Mouse (Mus musculus) lung, adult 2 months (tissue): Measurements from ENCODE around the gene Mylpf.

Experiments
- CTCF ChIP-seq: fragments of 200-500 bp; IDR thresholded peaks from 2 replicates; pipeline ENCODE4 v1.5.1; 2011; ENCODE audit warnings: mild to moderate bottlenecking, low read length, control low read depth; ENCODE audit not compliant: insufficient read depth
- POLR2A ChIP-seq: fragments of 200-500 bp; IDR thresholded peaks from 2 replicates; pipeline ENCODE4 v1.6.1; 2011; ENCODE audit warnings: low read depth, mild to moderate bottlenecking, control low read depth, low read length, borderline replicate concordance; ENCODE audit errors: extremely low read depth

DNA sequence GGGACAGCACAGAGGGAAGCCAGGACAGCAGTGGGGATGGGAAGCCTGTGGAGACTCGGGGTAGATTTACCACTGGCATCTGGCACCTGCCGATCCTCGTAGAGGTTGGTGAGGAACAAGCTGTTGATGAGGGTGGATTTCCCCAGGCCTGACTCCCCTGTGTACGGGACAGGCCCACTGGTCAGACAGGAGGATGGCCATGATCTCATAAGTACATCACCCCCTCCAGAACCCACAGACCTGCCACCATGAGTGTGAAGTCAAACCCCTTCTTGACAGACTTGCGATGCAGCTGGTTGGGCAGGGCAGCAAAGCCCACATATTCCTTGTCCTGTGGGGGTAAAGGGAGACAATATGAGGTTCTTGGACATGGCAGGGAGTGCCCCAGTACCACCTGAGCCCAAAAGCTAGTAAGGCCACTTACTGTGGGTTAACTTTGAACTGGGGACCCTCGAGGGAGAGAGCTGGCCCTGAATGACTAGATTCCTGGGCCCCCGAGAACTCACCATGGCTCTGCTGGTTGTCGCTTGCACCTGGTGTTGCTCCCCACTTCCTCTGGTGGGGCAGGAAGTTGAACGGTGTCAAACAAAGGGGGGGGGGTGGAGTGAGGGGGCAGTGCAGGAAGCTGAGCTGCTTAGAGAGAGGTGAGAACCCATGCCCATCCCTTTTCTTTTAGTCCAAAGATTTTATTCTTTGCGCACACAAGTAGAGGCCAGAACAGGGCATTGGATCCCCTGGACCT is 9.4 kb downstream of the Mylpf start:
- TF ChIP-seq POLR2A (no peak), CTCF (no peak)
